Mouse (Mus musculus) embryonic fibroblast, embryonic 13.5 days (primary cell): ENCODE data around the gene Lamp2.

Source experiments
- CTCF ChIP-seq: IDR thresholded peaks from 2 replicates; pipeline ENCODE4 v1.5.1; 2011; ENCODE audit warnings: mild to moderate bottlenecking, control low read depth, low read length, moderate library complexity, borderline replicate concordance; ENCODE audit not compliant: insufficient read depth
- POLR2A ChIP-seq: IDR thresholded peaks from 2 replicates; pipeline ENCODE4 v1.6.1; 2011; ENCODE audit warnings: low read depth, mild to moderate bottlenecking, control low read depth, low read length, moderate library complexity

- TF ChIP-seq CTCF (no peak), POLR2A (no peak)
Measured at GRCm38 (mm10) chrX:38450476-38450875, 5.8 kb downstream of the Lamp2 start.
